22 mouse cellular contexts compared by ENCODE assay signal in genomic region chr2:61245526-61245925, GRCm38 (mm10).
DNase-seq lines count a peak whose midpoint lies in the region; ATAC-seq and TF ChIP-seq lines count a peak whose summit lies in the region.
"Had no signal": no experiment of that assay in that cellular context is flagged by ENCODE, and none has a peak within 500 bp of the region (broad histone marks: within the 10 kb centered on the region; RNA-seq: fewer than 3 reads in every experiment).

No protein-coding gene starts in this region.

- H3K4me2 ChIP-seq in intestine, embryonic 14.5 days (ENCODE audit: low read length): no peak overlapping the region
- H3K4me2 ChIP-seq in intestine, embryonic 15.5 days (replicated peaks): no peak overlapping the region
- H3K4me2 ChIP-seq in intestine, embryonic 16.5 days (ENCODE audit: low read depth, low read length): no peak overlapping the region
- H3K4me2 ChIP-seq in intestine, postnatal 0 days (replicated peaks; ENCODE audit: low read depth): no peak overlapping the region
- H3K4me2 ChIP-seq in liver, embryonic 12.5 days: no peak overlapping the region
- no peak overlapping the region for H3K4me2 ChIP-seq in forebrain, embryonic 16.5 days (ENCODE audit: low read length)

- no peak for TF ChIP-seq CTCF in intestine, postnatal 0 days (IDR thresholded peaks at IDR 0.05; ENCODE audit: low read depth)

- H3K36me3 ChIP-seq in intestine, embryonic 14.5 days (ENCODE audit: control insufficient read depth, insufficient read depth, low read length): no peaks in the 10 kb centered on the region
- no peaks in the 10 kb centered on the region for H3K36me3 ChIP-seq in intestine, embryonic 15.5 days
- no peaks in the 10 kb centered on the region for H3K36me3 ChIP-seq in intestine, embryonic 16.5 days (ENCODE audit: control insufficient read depth, insufficient read depth, low read length)
- H3K36me3 ChIP-seq in intestine, postnatal 0 days (ENCODE audit: control insufficient read depth, insufficient read depth): no peaks in the 10 kb centered on the region
- H3K36me3 ChIP-seq in liver, embryonic 12.5 days: no peaks in the 10 kb centered on the region
- no peaks in the 10 kb centered on the region for H3K36me3 ChIP-seq in forebrain, embryonic 16.5 days (ENCODE audit: control insufficient read depth, insufficient read depth)
- H3K36me3 ChIP-seq in embryonic facial prominence, embryonic 10.5 days (replicated peaks): no peaks in the 10 kb centered on the region
- H3K36me3 ChIP-seq: G1E had no signal

- H3K27ac ChIP-seq in intestine, embryonic 14.5 days (ENCODE audit: low read depth): no peak overlapping the region
- no peak overlapping the region for H3K27ac ChIP-seq in intestine, embryonic 15.5 days
- H3K27ac ChIP-seq in intestine, embryonic 16.5 days (ENCODE audit: low read length): no peak overlapping the region
- H3K27ac ChIP-seq in intestine, postnatal 0 days (ENCODE audit: low read depth, low read length): no peak overlapping the region
- H3K27ac ChIP-seq in liver, embryonic 12.5 days: no peak overlapping the region
- H3K27ac ChIP-seq in forebrain, embryonic 16.5 days (ENCODE audit: low read length): no peak overlapping the region
- H3K27ac ChIP-seq in embryonic facial prominence, embryonic 10.5 days (replicated peaks): no peak overlapping the region

- 38% methylated on average over 7 of the region's 7 CpGs for WGBS in intestine, embryonic 14.5 days
- 45% methylated on average over 7 of the region's 7 CpGs for whole genome bisulfite sequencing in intestine, embryonic 15.5 days
- WGBS in intestine, embryonic 16.5 days: 49% methylated on average over 7 of the region's 7 CpGs
- 42% methylated on average over 7 of the region's 7 CpGs for WGBS in intestine, postnatal 0 days
- 69% methylated on average over 7 of the region's 7 CpGs for WGBS in liver, embryonic 12.5 days (ENCODE audit: insufficient replicate concordance)
- 90% methylated on average over 7 of the region's 7 CpGs for WGBS in forebrain, embryonic 16.5 days
- WGBS in embryonic facial prominence, embryonic 10.5 days: 81% methylated on average over 7 of the region's 7 CpGs

- peak; percentile 55; the same call in 1 of the 2 replicates for ATAC-seq in intestine, embryonic 14.5 days (replicated peaks; ENCODE audit: low FRiP score, low TSS enrichment, low read depth)
- peak; percentile 51 for ATAC-seq in intestine, embryonic 15.5 days
- 0 out of 2 replicates have a peak, but pooled peaks have one; percentile 42 for ATAC-seq in intestine, embryonic 16.5 days
- ATAC-seq in intestine, postnatal 0 days: peak; percentile 38; the same call in 1 of the 2 replicates
- no peak for ATAC-seq in liver, embryonic 12.5 days
- ATAC-seq in forebrain, embryonic 16.5 days: no peak
- ATAC-seq: activated CD4-positive, CD25-positive, alpha-beta regulatory T cell, adult 4 months; CD4-positive, CD25-positive, alpha-beta regulatory T cell, adult 4 months; Patski had no signal

- H3K9me3 ChIP-seq in intestine, embryonic 14.5 days (ENCODE audit: control insufficient read depth, low read length): no peaks in the 10 kb centered on the region
- no peaks in the 10 kb centered on the region for H3K9me3 ChIP-seq in intestine, embryonic 15.5 days
- H3K9me3 ChIP-seq in intestine, embryonic 16.5 days (ENCODE audit: control insufficient read depth, low read length): no peaks in the 10 kb centered on the region
- H3K9me3 ChIP-seq in intestine, postnatal 0 days (ENCODE audit: control insufficient read depth): no peaks in the 10 kb centered on the region
- no peaks in the 10 kb centered on the region for H3K9me3 ChIP-seq in liver, embryonic 12.5 days (replicated peaks)
- no peaks in the 10 kb centered on the region for H3K9me3 ChIP-seq in forebrain, embryonic 16.5 days (ENCODE audit: control insufficient read depth, low read length)
- no peaks in the 10 kb centered on the region for H3K9me3 ChIP-seq in embryonic facial prominence, embryonic 10.5 days
- H3K9me3 ChIP-seq: G1E had no signal

- H3K9ac ChIP-seq in intestine, embryonic 14.5 days (ENCODE audit: low read length): no peak overlapping the region
- no peak overlapping the region for H3K9ac ChIP-seq in intestine, embryonic 15.5 days
- no peak overlapping the region for H3K9ac ChIP-seq in intestine, embryonic 16.5 days (ENCODE audit: low read depth, low read length)
- no peak overlapping the region for H3K9ac ChIP-seq in intestine, postnatal 0 days (ENCODE audit: low read depth, low read length)
- H3K9ac ChIP-seq in liver, embryonic 12.5 days: no peak overlapping the region
- no peak overlapping the region for H3K9ac ChIP-seq in forebrain, embryonic 16.5 days (replicated peaks; ENCODE audit: low read depth, low read length)

- peaks cover 9% of the 10 kb centered on the region; the same call in 1 of the 2 replicates for H3K4me1 ChIP-seq in intestine, embryonic 14.5 days (replicated peaks; ENCODE audit: control insufficient read depth, insufficient read depth, low read length)
- no peaks in the 10 kb centered on the region for H3K4me1 ChIP-seq in intestine, embryonic 15.5 days (replicated peaks)
- peaks cover 2% of the 10 kb centered on the region; the same call in 1 of the 2 replicates for H3K4me1 ChIP-seq in intestine, embryonic 16.5 days (ENCODE audit: control insufficient read depth, insufficient read depth, low read length)
- no peaks in the 10 kb centered on the region for H3K4me1 ChIP-seq in intestine, postnatal 0 days (replicated peaks; ENCODE audit: control insufficient read depth, insufficient read depth, low read length)
- H3K4me1 ChIP-seq in liver, embryonic 12.5 days: no peaks in the 10 kb centered on the region
- H3K4me1 ChIP-seq in forebrain, embryonic 16.5 days (replicated peaks; ENCODE audit: control insufficient read depth, insufficient read depth, low read length): no peaks in the 10 kb centered on the region
- peaks cover 10% of the 10 kb centered on the region for H3K4me1 ChIP-seq in embryonic facial prominence, embryonic 10.5 days

- no peaks in the 10 kb centered on the region for H3K27me3 ChIP-seq in intestine, embryonic 14.5 days (replicated peaks; ENCODE audit: control insufficient read depth, insufficient read depth, low read length)
- H3K27me3 ChIP-seq in intestine, embryonic 15.5 days (replicated peaks): no peaks in the 10 kb centered on the region
- no peaks in the 10 kb centered on the region for H3K27me3 ChIP-seq in intestine, embryonic 16.5 days (replicated peaks; ENCODE audit: control insufficient read depth, insufficient read depth, low read length)
- H3K27me3 ChIP-seq in intestine, postnatal 0 days (replicated peaks; ENCODE audit: control insufficient read depth, insufficient read depth, low read length): no peaks in the 10 kb centered on the region
- no peaks in the 10 kb centered on the region for H3K27me3 ChIP-seq in liver, embryonic 12.5 days (replicated peaks)
- H3K27me3 ChIP-seq in forebrain, embryonic 16.5 days (replicated peaks; ENCODE audit: control insufficient read depth, insufficient read depth, low read length): no peaks in the 10 kb centered on the region; the same call in 1 of the 2 replicates
- H3K27me3 ChIP-seq in embryonic facial prominence, embryonic 10.5 days (replicated peaks; ENCODE audit: low read depth, poor library complexity, severe bottlenecking): no peaks in the 10 kb centered on the region
- H3K27me3 ChIP-seq: CH12.LX, Patski had no signal

- H3K4me3 ChIP-seq in intestine, embryonic 14.5 days (ENCODE audit: low read depth, low read length): no peak overlapping the region
- H3K4me3 ChIP-seq in intestine, embryonic 15.5 days (replicated peaks): no peak overlapping the region
- no peak overlapping the region for H3K4me3 ChIP-seq in intestine, embryonic 16.5 days (ENCODE audit: low read length)
- no peak overlapping the region for H3K4me3 ChIP-seq in intestine, postnatal 0 days (ENCODE audit: low read depth, low read length)
- no peak overlapping the region for H3K4me3 ChIP-seq in liver, embryonic 12.5 days
- H3K4me3 ChIP-seq in forebrain, embryonic 16.5 days (replicated peaks; ENCODE audit: low read length): no peak overlapping the region
- no peak overlapping the region for H3K4me3 ChIP-seq in embryonic facial prominence, embryonic 10.5 days

- no peak for DNase-seq in intestine, embryonic 14.5 days (ENCODE audit: low spot score)
- no peak for DNase-seq in right cerebral cortex, postnatal 25 days
- no peak for DNase-seq in embryonic facial prominence, embryonic 10.5 days (ENCODE audit: low spot score)
- DNase-seq: adrenal gland, adult 2 months; adrenal gland, adult 8-10 months; adrenal gland, postnatal 10 days; adrenal gland, postnatal 14 days; adrenal gland, postnatal 25 days; adrenal gland, postnatal 36 days; B cell, adult 2 months; cerebellum, adult 11 months; cerebellum, adult 11-12 months had no signal

Comparison
In these comparisons a context has a peak if more than half of its experiments do, and no peak if none do; other contexts are left out.
1. ATAC-seq: peak in intestine, embryonic 14.5 days (single experiment), intestine, embryonic 15.5 days (single experiment), intestine, embryonic 16.5 days (single experiment) and intestine, postnatal 0 days (single experiment); none in liver, embryonic 12.5 days (single experiment) and forebrain, embryonic 16.5 days (single experiment).